Mouse (Mus musculus) heart, embryonic 11.5 days (tissue): ENCODE results near the gene Rasal2. TPM values are rescaled to one million over a fixed set of nuclear protein-coding genes. Genes with fewer than 3 reads are reported as not detected.

Source experiments
- ATAC-seq: fragments of 200-750 bp; cut with Nextera tagmentation; replicated peaks from 2 replicates; pipeline ENCODE4 v1.8.0; 2017; ENCODE audit warnings: moderate library complexity; ENCODE audit not compliant: insufficient number of reproducible peaks, low FRiP score, low TSS enrichment
- H3K27ac ChIP-seq: fragments of 300-500 bp; sonication (generic); 2 replicates; pipeline ENCODE4 v1.5.1; 2014; ENCODE audit warnings: mild to moderate bottlenecking, low read depth, low read length
- H3K27me3 ChIP-seq: fragments of 300-500 bp; sonication (generic); 2 replicates; pipeline ENCODE4 v1.6.1; 2014; ENCODE audit warnings: mild to moderate bottlenecking, low read length, mixed read lengths; ENCODE audit not compliant: control insufficient read depth, insufficient read depth
- H3K36me3 ChIP-seq: fragments of 300-500 bp; sonication (generic); 2 replicates; pipeline ENCODE4 v1.6.1; 2014; ENCODE audit warnings: mild to moderate bottlenecking, low read length, moderate library complexity, mixed read lengths; ENCODE audit not compliant: control insufficient read depth, insufficient read depth
- H3K4me1 ChIP-seq: fragments of 300-500 bp; sonication (generic); 2 replicates; pipeline ENCODE4 v1.6.1; 2014; ENCODE audit warnings: low read length; ENCODE audit not compliant: control insufficient read depth, insufficient read depth
- H3K4me2 ChIP-seq: fragments of 300-500 bp; sonication (generic); 2 replicates; pipeline ENCODE4 v1.6.1; 2014; ENCODE audit warnings: mild to moderate bottlenecking, moderate library complexity
- H3K4me3 ChIP-seq: fragments of 300-500 bp; sonication (generic); 2 replicates; pipeline ENCODE4 v1.5.1; 2014; ENCODE audit warnings: low read depth, low read length
- H3K9ac ChIP-seq: fragments of 300-500 bp; sonication (generic); 2 replicates; pipeline ENCODE4 v1.6.1; 2014; ENCODE audit warnings: mild to moderate bottlenecking, low read depth, low read length, moderate library complexity
- H3K9me3 ChIP-seq: fragments of 300-500 bp; sonication (generic); replicated peaks from 2 replicates; pipeline ENCODE4 v1.6.1; 2016; ENCODE audit warnings: low read length; ENCODE audit not compliant: control insufficient read depth
- WGBS: fragments of 180-500 bp; shearing (Covaris S2); extraction: QIAGEN DNeasy Blood & Tissue Kit; methylation state at CpG from one replicate; pipeline ENCODE4 v1.1.7; 2014; ENCODE audit not compliant: insufficient replicate concordance; 5-methylcytosine and 5-hydroxymethylcytosine counted together
- polyA plus RNA-seq: library from polyadenylated mRNA; unstranded; fragments of >200 nt; fragmentation: Nextera tagmentation; extraction: Ambion mirVana; gene quantifications from 2 replicates; pipeline ENCODE4 v1.2.1, GENCODE M21; 2014

The Rasal2 gene
- polyA plus RNA-seq, 1 experiment from 2014 or later: 16.4 TPM

- H3K27me3 ChIP-seq: no peaks in the 10 kb centered on the region
- H3K36me3 ChIP-seq: no peaks in the 10 kb centered on the region
- no peaks in the 10 kb centered on the region for H3K9me3 ChIP-seq
- H3K4me1 ChIP-seq: no peaks in the 10 kb centered on the region
- no peak for ATAC-seq
- 0 out of 2 replicates have a peak overlapping the region, but pooled peaks have one; percentile 10 for H3K4me3 ChIP-seq
- peak overlapping the region; percentile 48 for H3K4me2 ChIP-seq
- 73% methylated on average over 1 of the region's 1 CpGs for WGBS
- no peak overlapping the region for H3K27ac ChIP-seq
- no peak overlapping the region for H3K9ac ChIP-seq
Measured at GRCm38 (mm10) chr1:157255776-157256175, 156.6 kb downstream of the Rasal2 start.

- Histone ChIP-seq H3K36me3 (no peaks in the 10 kb centered on the region), H3K27me3 (no peaks in the 10 kb centered on the region), H3K4me1 (no peaks in the 10 kb centered on the region), H3K9ac (no peak overlapping the region), H3K4me3 (no peak overlapping the region), H3K9me3 (no peaks in the 10 kb centered on the region), H3K27ac (no peak overlapping the region), H3K4me2 (no peak overlapping the region)
- no peak for ATAC-seq
- WGBS: 70% methylated on average over 9 of the region's 9 CpGs
Measured at GRCm38 (mm10) chr1:157253600-157254490, 158.6 kb downstream of the Rasal2 start.

GRCm38 (mm10) chr1:157248112-157248511 is 164.3 kb downstream of the Rasal2 start:
- Histone ChIP-seq H3K4me2 (no peak overlapping the region), H3K27ac (no peak overlapping the region), H3K9ac (no peak overlapping the region), H3K4me1 (peaks cover 6% of the 10 kb centered on the region), H3K27me3 (no peaks in the 10 kb centered on the region), H3K36me3 (no peaks in the 10 kb centered on the region), H3K9me3 (no peaks in the 10 kb centered on the region), H3K4me3 (no peak overlapping the region)
- ATAC-seq: no peak
- WGBS: 81% methylated on average over 3 of the region's 3 CpGs

- Histone ChIP-seq H3K4me2 (no peak overlapping the region), H3K36me3 (no peaks in the 10 kb centered on the region), H3K9ac (no peak overlapping the region), H3K9me3 (no peaks in the 10 kb centered on the region), H3K27me3 (no peaks in the 10 kb centered on the region), H3K4me3 (no peak overlapping the region), H3K27ac (no peak overlapping the region), H3K4me1 (peaks cover 6% of the 10 kb centered on the region)
- 78% methylated on average over 3 of the region's 3 CpGs for WGBS
- ATAC-seq: no peak
Measured at GRCm38 (mm10) chr1:157247341-157247740, 165.1 kb downstream of the Rasal2 start.

- peaks cover 6% of the 10 kb centered on the region for H3K4me1 ChIP-seq
- ATAC-seq: no peak
- WGBS: 61% methylated on average over 1 of the region's 1 CpGs
Measured at GRCm38 (mm10) chr1:157246779-157247178, 165.6 kb downstream of the Rasal2 start.

GRCm38 (mm10) chr1:157244453-157244790 is 168.0 kb downstream of the Rasal2 start:
- Histone ChIP-seq H3K9me3 (no peaks in the 10 kb centered on the region), H3K4me2 (peak overlapping the region; percentile 10), H3K9ac (no peak overlapping the region), H3K36me3 (no peaks in the 10 kb centered on the region), H3K27me3 (no peaks in the 10 kb centered on the region), H3K4me3 (no peak overlapping the region; the same call in 1 of the 2 replicates), H3K27ac (0 out of 2 replicates have a peak overlapping the region, but pooled peaks have one; percentile 35), H3K4me1 (peaks cover 6% of the 10 kb centered on the region)
- WGBS: 59% methylated on average over 5 of the region's 5 CpGs
- no peak for ATAC-seq

More at GRCm38 (mm10) chr1:157246779-157247178, 165.6 kb downstream of the Rasal2 start:
- H3K27me3 ChIP-seq: no peaks in the 10 kb centered on the region
- no peak overlapping the region for H3K9ac ChIP-seq
- no peak overlapping the region for H3K4me3 ChIP-seq
- H3K4me2 ChIP-seq: no peak overlapping the region
- no peaks in the 10 kb centered on the region for H3K36me3 ChIP-seq
- no peak overlapping the region for H3K27ac ChIP-seq
- H3K9me3 ChIP-seq: no peaks in the 10 kb centered on the region

GRCm38 (mm10) chr1:157243576-157244452 is 168.6 kb downstream of the Rasal2 start:
- Histone ChIP-seq H3K36me3 (no peaks in the 10 kb centered on the region), H3K4me2 (peak overlapping the region; percentile 10), H3K4me1 (peaks cover 6% of the 10 kb centered on the region), H3K9ac (no peak overlapping the region), H3K27ac (0 out of 2 replicates have a peak overlapping the region, but pooled peaks have one; percentile 35), H3K4me3 (no peak overlapping the region; the same call in 1 of the 2 replicates), H3K27me3 (no peaks in the 10 kb centered on the region), H3K9me3 (no peaks in the 10 kb centered on the region)
- WGBS: 53% methylated on average over 7 of the region's 7 CpGs
- no peak for ATAC-seq

GRCm38 (mm10) chr1:157239687-157240086 is 172.7 kb downstream of the Rasal2 start:
- Histone ChIP-seq H3K9ac (no peak overlapping the region), H3K4me1 (peaks cover 6% of the 10 kb centered on the region), H3K4me3 (no peak overlapping the region), H3K4me2 (no peak overlapping the region), H3K9me3 (no peaks in the 10 kb centered on the region), H3K27me3 (no peaks in the 10 kb centered on the region), H3K27ac (no peak overlapping the region), H3K36me3 (no peaks in the 10 kb centered on the region)
- WGBS: 98% methylated on average over 1 of the region's 1 CpGs
- no peak for ATAC-seq
